Mouse (Mus musculus): ENCODE measurements around the gene Bcl2a1b.
"Not testable (repeated sequence)": the region's sequence is repeated elsewhere in the genome, so short reads cannot be mapped to it uniquely, and the experiment has no call there.

DNA sequence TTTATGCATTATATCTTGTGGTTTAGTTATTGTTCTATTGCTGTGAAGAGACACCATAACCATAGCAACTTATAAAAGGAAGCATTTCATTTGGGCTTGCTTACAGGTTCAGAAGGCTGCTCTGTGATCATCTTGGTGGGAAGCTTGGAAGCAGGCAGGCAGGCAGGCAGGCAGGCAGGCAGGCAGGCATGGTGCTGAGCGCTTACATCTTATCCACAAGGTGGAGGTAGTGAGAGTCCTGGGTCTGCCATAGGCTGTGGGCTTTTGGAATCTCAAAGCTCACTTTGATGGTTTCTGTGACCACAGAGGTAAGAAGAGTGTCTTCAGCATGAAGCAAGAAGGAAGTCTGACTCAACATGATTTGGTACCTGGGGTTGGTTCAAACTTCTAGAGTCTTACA lies 13.4 kb downstream of the Bcl2a1b start:
- TF ChIP-seq CTCF (conservative IDR thresholded peaks at IDR 0.05; ENCODE audit: insufficient read depth, insufficient read length, low read depth, low read length); POLR2A (IDR thresholded peaks at IDR 0.05; ENCODE audit: low read depth, low read length): not testable (repeated sequence)
